Mouse (Mus musculus) brain, embryonic 14.5 days (tissue): ENCODE measurements around the gene Gm13697.
"Not testable (repeated sequence)": the region's sequence is repeated elsewhere in the genome, so short reads cannot be mapped to it uniquely, and the experiment has no call there.

Experiments used
- CTCF ChIP-seq: fragments of 200-500 bp; IDR thresholded peaks from 2 replicates; pipeline ENCODE4 v1.5.1; 2012; ENCODE audit warnings: inconsistent platforms, mild to moderate bottlenecking, moderate library complexity, borderline replicate concordance; ENCODE audit not compliant: insufficient read depth, insufficient read length; ENCODE audit errors: extremely low read depth
- POLR2A ChIP-seq: fragments of 200-500 bp; IDR thresholded peaks from 2 replicates; pipeline ENCODE4 v1.6.1; 2012; ENCODE audit warnings: mild to moderate bottlenecking, inconsistent platforms, borderline replicate concordance; ENCODE audit not compliant: poor library complexity, insufficient read depth, insufficient read length, severe bottlenecking; ENCODE audit errors: extremely low read depth

GRCm38 (mm10) chr2:83978633-83979032 lies 5.9 kb upstream of the Gm13697 start, which contains the start of gene Gm13694:
- not testable (repeated sequence) for TF ChIP-seq POLR2A, CTCF
